Comparison of ENCODE assay signal across 8 mouse cellular contexts in the genomic region with DNA sequence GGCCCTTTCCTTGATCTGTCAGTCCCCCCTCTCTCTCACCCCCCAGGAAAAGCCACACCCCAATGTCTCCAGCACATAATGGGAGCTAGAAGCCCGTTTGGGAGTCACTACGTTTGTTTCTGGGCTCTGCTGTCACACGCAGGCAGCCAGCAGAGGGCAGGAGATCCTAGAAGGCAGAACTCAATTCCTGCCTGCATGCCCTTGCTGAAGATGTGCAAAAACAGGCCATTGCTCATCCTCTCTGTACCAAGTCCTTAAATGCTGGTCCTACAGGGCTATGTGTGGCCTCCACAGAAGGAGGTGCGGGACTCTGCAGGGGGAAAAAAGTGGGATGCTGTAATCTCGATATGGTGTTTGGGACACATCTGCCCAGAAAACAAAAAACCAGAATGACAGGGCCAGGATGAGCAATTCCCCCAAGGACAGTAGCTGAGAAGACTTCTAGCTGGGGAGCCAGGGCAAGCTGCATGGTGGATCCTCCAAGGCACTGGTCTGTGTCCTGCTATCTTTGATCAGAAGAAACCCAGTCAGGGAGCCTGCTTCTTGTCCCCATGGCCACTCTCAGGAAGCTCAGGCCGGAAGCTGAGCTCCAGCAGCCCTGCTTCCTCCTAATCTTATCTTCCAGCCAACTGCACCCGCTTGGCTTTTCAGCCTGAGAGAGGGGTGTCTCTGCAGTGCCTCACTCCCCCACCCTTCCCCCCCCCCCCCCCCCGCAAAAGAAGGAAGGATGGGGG. TPM values are rescaled to one million over a fixed set of nuclear protein-coding genes. Genes with fewer than 3 reads are reported as not detected.
DNase-seq lines count a peak whose midpoint lies in the region; ATAC-seq and TF ChIP-seq lines count a peak whose summit lies in the region.

No protein-coding gene starts in this region.

- peak; percentile 93 for TF ChIP-seq CTCF in embryonic fibroblast, embryonic 13.5 days (IDR thresholded peaks at IDR 0.05; ENCODE audit: borderline replicate concordance, insufficient read depth, low read length)
- TF ChIP-seq CTCF in thymus, adult 2 months (IDR thresholded peaks at IDR 0.05; ENCODE audit: borderline replicate concordance, control insufficient read depth, extremely low read depth, insufficient read depth, low read length, poor library complexity), result peak; percentile 71; the same call in 1 of the 2 replicates

- ATAC-seq in heart, embryonic 13.5 days (ENCODE audit: extremely low read depth, insufficient number of reproducible peaks, low FRiP score, low TSS enrichment), result 0 out of 2 replicates have a peak, but pooled peaks have one; percentile 21
- peak; percentile 54 for ATAC-seq in liver, embryonic 15.5 days (ENCODE audit: insufficient read depth)
- ATAC-seq in neural tube, embryonic 11.5 days (ENCODE audit: insufficient read depth, low FRiP score, low TSS enrichment), result no peak

- H3K9ac ChIP-seq in heart, embryonic 13.5 days, result no peak overlapping the region
- H3K9ac ChIP-seq in liver, embryonic 15.5 days, result no peak overlapping the region
- no peak overlapping the region for H3K9ac ChIP-seq in neural tube, embryonic 11.5 days (ENCODE audit: low read length)

- H3K27ac ChIP-seq in embryonic fibroblast, embryonic 13.5 days (ENCODE audit: insufficient read depth, low read length), result no peak overlapping the region
- peak overlapping the region; percentile 78 for H3K27ac ChIP-seq in heart, embryonic 13.5 days (replicated peaks)
- H3K27ac ChIP-seq in liver, embryonic 15.5 days (replicated peaks), result peak overlapping the region; percentile 82
- no peak overlapping the region for H3K27ac ChIP-seq in neural tube, embryonic 11.5 days (ENCODE audit: low read depth, low read length)
- no peak overlapping the region for H3K27ac ChIP-seq in thymus, adult 2 months (ENCODE audit: control insufficient read depth, insufficient read depth, low read length)

- 6% methylated on average over 7 of the region's 8 CpGs for WGBS in heart, embryonic 13.5 days
- WGBS in liver, embryonic 15.5 days (ENCODE audit: insufficient replicate concordance), result 4% methylated on average over 7 of the region's 8 CpGs
- 31% methylated on average over 6 of the region's 8 CpGs for WGBS in neural tube, embryonic 11.5 days
- 25% methylated on average over 8 of the region's 8 CpGs for WGBS in thymus, adult 2 months

- H3K27me3 ChIP-seq in heart, embryonic 13.5 days (replicated peaks), result 0 out of 2 replicates have a peak, but pooled peaks cover 5% of the 10 kb centered on the region
- H3K27me3 ChIP-seq in liver, embryonic 15.5 days, result no peaks in the 10 kb centered on the region
- H3K27me3 ChIP-seq in neural tube, embryonic 11.5 days (ENCODE audit: control insufficient read depth, insufficient read depth, low read length), result no peaks in the 10 kb centered on the region
- H3K27me3 ChIP-seq in thymus, adult 2 months (ENCODE audit: control insufficient read depth, insufficient read depth, low read length), result no peaks in the 10 kb centered on the region

- DNase-seq in CD4-positive helper T cell, adult 2 months (ENCODE audit: low read depth, low spot score), result peak; percentile 41
- peak; percentile 67 for DNase-seq in ZHBTc4 (ENCODE audit: low read depth, low spot score)
- peak; percentile 78 for DNase-seq in kidney, postnatal 14 days
- DNase-seq in neural tube, embryonic 11.5 days (ENCODE audit: low spot score), result peak; percentile 74
- peak; percentile 79 for DNase-seq in thymus, adult 2 months

- no peak overlapping the region; the same call in 1 of the 2 replicates for H3K4me2 ChIP-seq in heart, embryonic 13.5 days
- H3K4me2 ChIP-seq in liver, embryonic 15.5 days, result 0 out of 2 replicates have a peak overlapping the region, but pooled peaks have one; percentile 19
- no peak overlapping the region for H3K4me2 ChIP-seq in neural tube, embryonic 11.5 days (ENCODE audit: low read depth)

- H3K4me3 ChIP-seq in embryonic fibroblast, embryonic 13.5 days (ENCODE audit: insufficient read depth, low read length), result no peak overlapping the region
- H3K4me3 ChIP-seq in heart, embryonic 13.5 days, result no peak overlapping the region
- no peak overlapping the region for H3K4me3 ChIP-seq in liver, embryonic 15.5 days (replicated peaks)
- H3K4me3 ChIP-seq in neural tube, embryonic 11.5 days (ENCODE audit: low read depth, low read length), result no peak overlapping the region
- H3K4me3 ChIP-seq in thymus, adult 2 months (ENCODE audit: control insufficient read depth, insufficient read depth, low read length), result no peak overlapping the region

- no peaks in the 10 kb centered on the region for H3K36me3 ChIP-seq in heart, embryonic 13.5 days
- peaks cover 54% of the 10 kb centered on the region for H3K36me3 ChIP-seq in liver, embryonic 15.5 days (replicated peaks)
- H3K36me3 ChIP-seq in neural tube, embryonic 11.5 days (ENCODE audit: control insufficient read depth, insufficient read depth, low read length), result no peaks in the 10 kb centered on the region; the same call in 1 of the 2 replicates
- no peaks in the 10 kb centered on the region for H3K36me3 ChIP-seq in thymus, adult 2 months (ENCODE audit: control insufficient read depth, insufficient read depth, low read length)

- no peaks in the 10 kb centered on the region for H3K9me3 ChIP-seq in heart, embryonic 13.5 days
- no peaks in the 10 kb centered on the region for H3K9me3 ChIP-seq in liver, embryonic 15.5 days (replicated peaks)
- no peaks in the 10 kb centered on the region for H3K9me3 ChIP-seq in neural tube, embryonic 11.5 days (ENCODE audit: control insufficient read depth, low read length)

- TF ChIP-seq POLR2A in embryonic fibroblast, embryonic 13.5 days (IDR thresholded peaks at IDR 0.05; ENCODE audit: low read depth, low read length), result no peak
- TF ChIP-seq POLR2A in thymus, adult 2 months (IDR thresholded peaks at IDR 0.05; ENCODE audit: control insufficient read depth, extremely low read depth, insufficient read depth, low read length, poor library complexity), result no peak

- H3K4me1 ChIP-seq in embryonic fibroblast, embryonic 13.5 days (ENCODE audit: control insufficient read depth, insufficient read depth, low read length), result peaks cover 7% of the 10 kb centered on the region
- peaks cover 64% of the 10 kb centered on the region for H3K4me1 ChIP-seq in heart, embryonic 13.5 days
- H3K4me1 ChIP-seq in liver, embryonic 15.5 days (replicated peaks), result peaks cover 56% of the 10 kb centered on the region
- H3K4me1 ChIP-seq in neural tube, embryonic 11.5 days (ENCODE audit: control insufficient read depth, insufficient read depth, low read length), result peaks cover 9% of the 10 kb centered on the region; the same call in 1 of the 2 replicates
- no peaks in the 10 kb centered on the region for H3K4me1 ChIP-seq in thymus, adult 2 months (replicated peaks; ENCODE audit: control insufficient read depth, insufficient read depth, low read length)

RNA-seq across cellular contexts. Expression of gene Omp, which starts 10.4 kb away (rescaled TPM):
- 0.30 and 0.40 TPM in 2 replicates for polyA plus RNA-seq in embryonic fibroblast, embryonic 13.5 days (2011; ENCODE audit: insufficient read length, low read depth, missing spikeins)
- polyA plus RNA-seq in heart, embryonic 13.5 days (2015; fragmentation: Nextera tagmentation; extraction: Ambion mirVana), result 0.11 and 0.15 TPM in 2 replicates
- polyA plus RNA-seq in liver, embryonic 15.5 days (2015; fragmentation: Nextera tagmentation; extraction: Ambion mirVana), result 0.54 and 0.78 TPM in 2 replicates
- 0.22 and 0.24 TPM in 2 replicates for polyA plus RNA-seq in neural tube, embryonic 11.5 days (2014; fragmentation: Nextera tagmentation; extraction: Ambion mirVana)
- 1.8 TPM in 2 replicates for polyA plus RNA-seq in thymus, adult 2 months (2012; rRNA removed)

RNA-seq across cellular contexts. Expression of gene Capn5, which starts 22.4 kb away (rescaled TPM):
- 8.1 and 8.9 TPM in 2 replicates for polyA plus RNA-seq in embryonic fibroblast, embryonic 13.5 days (2011; ENCODE audit: insufficient read length, low read depth, missing spikeins)
- 3.8 and 4.0 TPM in 2 replicates for polyA plus RNA-seq in heart, embryonic 13.5 days (2015; fragmentation: Nextera tagmentation; extraction: Ambion mirVana)
- 14.3 and 15.5 TPM in 2 replicates for polyA plus RNA-seq in liver, embryonic 15.5 days (2015; fragmentation: Nextera tagmentation; extraction: Ambion mirVana)
- polyA plus RNA-seq in neural tube, embryonic 11.5 days (2014; fragmentation: Nextera tagmentation; extraction: Ambion mirVana), result 8.0 and 8.2 TPM in 2 replicates
- 21.4 and 25.3 TPM in 2 replicates for polyA plus RNA-seq in thymus, adult 2 months (2012; rRNA removed)

RNA-seq across cellular contexts. Expression of gene Myo7a, which starts 36.4 kb away (rescaled TPM):
- 31.4 and 48.8 TPM in 2 replicates for polyA plus RNA-seq in embryonic fibroblast, embryonic 13.5 days (2011; ENCODE audit: insufficient read length, low read depth, missing spikeins)
- 8.6 and 8.7 TPM in 2 replicates for polyA plus RNA-seq in heart, embryonic 13.5 days (2015; fragmentation: Nextera tagmentation; extraction: Ambion mirVana)
- polyA plus RNA-seq in liver, embryonic 15.5 days (2015; fragmentation: Nextera tagmentation; extraction: Ambion mirVana), result 8.8 and 9.8 TPM in 2 replicates
- 11.3 and 13.5 TPM in 2 replicates for polyA plus RNA-seq in neural tube, embryonic 11.5 days (2014; fragmentation: Nextera tagmentation; extraction: Ambion mirVana)
- polyA plus RNA-seq in thymus, adult 2 months (2012; rRNA removed), result 8.0 and 10.1 TPM in 2 replicates

RNA-seq across cellular contexts. Expression of gene B3gnt6, which starts 43.6 kb away (rescaled TPM):
- polyA plus RNA-seq in embryonic fibroblast, embryonic 13.5 days (2011; ENCODE audit: insufficient read length, low read depth, missing spikeins), result not detected in 2 replicates
- not detected in 2 replicates for polyA plus RNA-seq in heart, embryonic 13.5 days (2015; fragmentation: Nextera tagmentation; extraction: Ambion mirVana)
- polyA plus RNA-seq in liver, embryonic 15.5 days (2015; fragmentation: Nextera tagmentation; extraction: Ambion mirVana), result 0.08 TPM in 1 of 2 replicates, not detected in the other
- polyA plus RNA-seq in neural tube, embryonic 11.5 days (2014; fragmentation: Nextera tagmentation; extraction: Ambion mirVana), result 0.16 and 0.39 TPM in 2 replicates
- polyA plus RNA-seq in thymus, adult 2 months (2012; rRNA removed), result 0.34 and 0.40 TPM in 2 replicates

Comparison
In these comparisons a context has a peak if more than half of its experiments do, and no peak if none do; other contexts are left out.
1. H3K27ac ChIP-seq: peak in heart, embryonic 13.5 days (single experiment) and liver, embryonic 15.5 days (single experiment); none in embryonic fibroblast, embryonic 13.5 days (single experiment), neural tube, embryonic 11.5 days (single experiment) and thymus, adult 2 months (single experiment).
2. Peak in every context shown above with its lines, with median percentiles within 50 percentile points of each other: DNase-seq.